Mouse (Mus musculus): ENCODE results near the gene Ssbp3.

DNA sequence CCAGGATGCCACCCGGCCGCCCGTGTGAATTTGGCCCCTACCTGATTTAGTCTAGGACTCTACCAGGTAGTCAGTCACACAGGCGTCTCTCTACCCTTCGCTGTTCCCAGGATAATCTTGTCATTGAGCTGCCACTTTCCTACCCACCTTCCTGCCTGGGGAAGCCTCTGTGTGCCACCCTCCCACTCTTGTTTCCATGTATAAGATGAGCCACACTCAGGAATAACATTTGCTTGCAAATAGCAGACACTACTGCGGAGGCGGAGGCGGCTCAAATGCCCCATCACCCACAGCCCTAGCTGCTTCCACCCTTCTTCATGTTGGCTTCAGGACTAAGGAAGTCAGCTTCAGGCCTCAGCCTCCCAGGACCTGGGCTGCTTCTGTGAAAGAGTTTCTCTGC, 14.4 kb upstream of the Ssbp3 start:
- TF ChIP-seq CTCF (IDR thresholded peaks at IDR 0.05 in 2 of 3, conservative IDR thresholded peaks at IDR 0.05 in 1 of 3; ENCODE audit: control insufficient read depth in 1 of 3, insufficient read depth in 1 of 3, low read depth in 2 of 3, low read length in 3 of 3, poor library complexity in 1 of 3, severe bottlenecking in 1 of 3): no peak
- no peak for TF ChIP-seq EP300 (IDR thresholded peaks at IDR 0.05; ENCODE audit: low read depth in 1 of 2, low read length in 2 of 2)
- no peak for TF ChIP-seq POLR2A (IDR thresholded peaks at IDR 0.05; ENCODE audit: control insufficient read depth in 1 of 2, insufficient read depth in 1 of 2, low read depth in 1 of 2, low read length in 2 of 2, poor library complexity in 1 of 2)
- no peak for TF ChIP-seq CHD2 (IDR thresholded peaks at IDR 0.05; ENCODE audit: low read length)
- TF ChIP-seq MXI1 (IDR thresholded peaks at IDR 0.05; ENCODE audit: low read depth, low read length): no peak
- TF ChIP-seq KAT2A (conservative IDR thresholded peaks at IDR 0.05; ENCODE audit: low read depth, low read length): no peak
- no peak for TF ChIP-seq MAX (IDR thresholded peaks at IDR 0.05; ENCODE audit: low read length)
- TF ChIP-seq TAL1 (IDR thresholded peaks at IDR 0.05; ENCODE audit: low read length): no peak

All from MEL (cell line).